Mouse (Mus musculus): ENCODE results near the gene Arhgap44. TPM values are rescaled to one million over a fixed set of nuclear protein-coding genes. Genes with fewer than 3 reads are reported as not detected.
A peak's percentile ranks its signal among the peaks of the same experiment; 100 is the strongest.

Gene Arhgap44
- polyA plus RNA-seq, 1 experiment from 2014 or later = 31.2 TPM

GRCm38 (mm10) chr11:65142838-65143417, 19.8 kb downstream of the Arhgap44 start:
- Histone ChIP-seq H3K9ac (replicated peaks; ENCODE audit: low read depth) (no peak overlapping the region), H3K4me1 (ENCODE audit: insufficient read depth, low read depth, low read length) (no peaks in the 10 kb centered on the region), H3K27ac (ENCODE audit: low read length) (no peak overlapping the region), H3K27me3 (replicated peaks; ENCODE audit: insufficient read depth, low read length) (no peaks in the 10 kb centered on the region), H3K36me3 (ENCODE audit: insufficient read depth, low read length) (no peaks in the 10 kb centered on the region), H3K9me3 (ENCODE audit: low read length) (no peaks in the 10 kb centered on the region), H3K4me3 (ENCODE audit: low read depth, low read length) (no peak overlapping the region), H3K4me2 (replicated peaks; ENCODE audit: low read depth, low read length) (no peak overlapping the region)
- DNase-seq (ENCODE audit: low spot score) = no peak
- TF ChIP-seq CTCF (IDR thresholded peaks at IDR 0.05) (no peak), EP300 (IDR thresholded peaks at IDR 0.05) (no peak)
- 68% methylated on average over 4 of the region's 4 CpGs for WGBS
- no peak for ATAC-seq

- no peaks in the 10 kb centered on the region for H3K4me1 ChIP-seq (ENCODE audit: insufficient read depth, low read depth, low read length)
- DNase-seq (ENCODE audit: low spot score) = no peak
- WGBS = 87% methylated on average over 3 of the region's 3 CpGs
- no peaks in the 10 kb centered on the region for H3K9me3 ChIP-seq (ENCODE audit: low read length)
- no peak overlapping the region for H3K9ac ChIP-seq (replicated peaks; ENCODE audit: low read depth)
- no peak overlapping the region for H3K27ac ChIP-seq (ENCODE audit: low read length)
- H3K4me2 ChIP-seq (replicated peaks; ENCODE audit: low read depth, low read length) = no peak overlapping the region
- H3K4me3 ChIP-seq (ENCODE audit: low read depth, low read length) = no peak overlapping the region
- no peak for ATAC-seq
- TF ChIP-seq EP300 (IDR thresholded peaks at IDR 0.05) (no peak), CTCF (IDR thresholded peaks at IDR 0.05) (no peak)
- no peaks in the 10 kb centered on the region for H3K27me3 ChIP-seq (replicated peaks; ENCODE audit: insufficient read depth, low read length)
- no peaks in the 10 kb centered on the region for H3K36me3 ChIP-seq (ENCODE audit: insufficient read depth, low read length)
Measured at GRCm38 (mm10) chr11:65139030-65139429, 23.7 kb downstream of the Arhgap44 start.

- Histone ChIP-seq H3K4me2 (replicated peaks; ENCODE audit: low read depth, low read length) (no peak overlapping the region), H3K9ac (replicated peaks; ENCODE audit: low read depth) (no peak overlapping the region), H3K27ac (ENCODE audit: low read length) (no peak overlapping the region), H3K36me3 (ENCODE audit: insufficient read depth, low read length) (no peaks in the 10 kb centered on the region), H3K9me3 (ENCODE audit: low read length) (no peaks in the 10 kb centered on the region), H3K27me3 (replicated peaks; ENCODE audit: insufficient read depth, low read length) (no peaks in the 10 kb centered on the region), H3K4me3 (ENCODE audit: low read depth, low read length) (no peak overlapping the region), H3K4me1 (ENCODE audit: insufficient read depth, low read depth, low read length) (no peaks in the 10 kb centered on the region)
- WGBS = 54% methylated on average over 2 of the region's 2 CpGs
- TF ChIP-seq CTCF (IDR thresholded peaks at IDR 0.05) (no peak), EP300 (IDR thresholded peaks at IDR 0.05) (no peak)
- DNase-seq (ENCODE audit: low spot score) (no peak), ATAC-seq (no peak)
Measured at GRCm38 (mm10) chr11:65137145-65137652, 25.6 kb downstream of the Arhgap44 start.

- ATAC-seq (no peak), DNase-seq (ENCODE audit: low spot score) (no peak)
- Histone ChIP-seq H3K9ac (replicated peaks; ENCODE audit: low read depth) (no peak overlapping the region), H3K27me3 (replicated peaks; ENCODE audit: insufficient read depth, low read length) (no peaks in the 10 kb centered on the region), H3K4me1 (ENCODE audit: insufficient read depth, low read depth, low read length) (no peaks in the 10 kb centered on the region), H3K9me3 (ENCODE audit: low read length) (no peaks in the 10 kb centered on the region), H3K4me3 (ENCODE audit: low read depth, low read length) (no peak overlapping the region), H3K4me2 (replicated peaks; ENCODE audit: low read depth, low read length) (no peak overlapping the region), H3K36me3 (ENCODE audit: insufficient read depth, low read length) (no peaks in the 10 kb centered on the region), H3K27ac (ENCODE audit: low read length) (no peak overlapping the region)
- TF ChIP-seq CTCF (IDR thresholded peaks at IDR 0.05) = no peak
- TF ChIP-seq EP300 (IDR thresholded peaks at IDR 0.05) = no peak
- 77% methylated on average over 8 of the region's 8 CpGs for WGBS
Measured at GRCm38 (mm10) chr11:65135251-65135739, 27.5 kb downstream of the Arhgap44 start.

- Histone ChIP-seq H3K9me3 (ENCODE audit: low read length) (no peaks in the 10 kb centered on the region), H3K4me1 (ENCODE audit: insufficient read depth, low read depth, low read length) (no peaks in the 10 kb centered on the region), H3K36me3 (ENCODE audit: insufficient read depth, low read length) (no peaks in the 10 kb centered on the region), H3K9ac (replicated peaks; ENCODE audit: low read depth) (no peak overlapping the region), H3K4me3 (ENCODE audit: low read depth, low read length) (no peak overlapping the region), H3K4me2 (replicated peaks; ENCODE audit: low read depth, low read length) (no peak overlapping the region), H3K27ac (ENCODE audit: low read length) (no peak overlapping the region), H3K27me3 (replicated peaks; ENCODE audit: insufficient read depth, low read length) (no peaks in the 10 kb centered on the region)
- ATAC-seq (no peak), DNase-seq (ENCODE audit: low spot score) (no peak)
- TF ChIP-seq CTCF (IDR thresholded peaks at IDR 0.05) (no peak), EP300 (IDR thresholded peaks at IDR 0.05) (no peak)
- 88% methylated on average over 4 of the region's 4 CpGs for WGBS
Measured at GRCm38 (mm10) chr11:65133661-65134060, 29.1 kb downstream of the Arhgap44 start.

- DNase-seq (ENCODE audit: low spot score) = no peak
- Histone ChIP-seq H3K4me3 (ENCODE audit: low read depth, low read length) (no peak overlapping the region), H3K36me3 (ENCODE audit: insufficient read depth, low read length) (no peaks in the 10 kb centered on the region), H3K9ac (replicated peaks; ENCODE audit: low read depth) (no peak overlapping the region), H3K27me3 (replicated peaks; ENCODE audit: insufficient read depth, low read length) (no peaks in the 10 kb centered on the region), H3K4me2 (replicated peaks; ENCODE audit: low read depth, low read length) (no peak overlapping the region), H3K27ac (ENCODE audit: low read length) (no peak overlapping the region), H3K4me1 (ENCODE audit: insufficient read depth, low read depth, low read length) (no peaks in the 10 kb centered on the region), H3K9me3 (ENCODE audit: low read length) (no peaks in the 10 kb centered on the region)
- 85% methylated on average over 4 of the region's 4 CpGs for WGBS
- TF ChIP-seq EP300 (IDR thresholded peaks at IDR 0.05) = no peak
- peak; percentile 31; the same call in 1 of the 2 replicates for TF ChIP-seq CTCF (IDR thresholded peaks at IDR 0.05)
- ATAC-seq = no peak
Measured at GRCm38 (mm10) chr11:65129110-65129509, 33.7 kb downstream of the Arhgap44 start.

Measured in lung, postnatal 0 days (tissue).